Mouse (Mus musculus): Measurements from ENCODE around the gene Zfp235.

DNA sequence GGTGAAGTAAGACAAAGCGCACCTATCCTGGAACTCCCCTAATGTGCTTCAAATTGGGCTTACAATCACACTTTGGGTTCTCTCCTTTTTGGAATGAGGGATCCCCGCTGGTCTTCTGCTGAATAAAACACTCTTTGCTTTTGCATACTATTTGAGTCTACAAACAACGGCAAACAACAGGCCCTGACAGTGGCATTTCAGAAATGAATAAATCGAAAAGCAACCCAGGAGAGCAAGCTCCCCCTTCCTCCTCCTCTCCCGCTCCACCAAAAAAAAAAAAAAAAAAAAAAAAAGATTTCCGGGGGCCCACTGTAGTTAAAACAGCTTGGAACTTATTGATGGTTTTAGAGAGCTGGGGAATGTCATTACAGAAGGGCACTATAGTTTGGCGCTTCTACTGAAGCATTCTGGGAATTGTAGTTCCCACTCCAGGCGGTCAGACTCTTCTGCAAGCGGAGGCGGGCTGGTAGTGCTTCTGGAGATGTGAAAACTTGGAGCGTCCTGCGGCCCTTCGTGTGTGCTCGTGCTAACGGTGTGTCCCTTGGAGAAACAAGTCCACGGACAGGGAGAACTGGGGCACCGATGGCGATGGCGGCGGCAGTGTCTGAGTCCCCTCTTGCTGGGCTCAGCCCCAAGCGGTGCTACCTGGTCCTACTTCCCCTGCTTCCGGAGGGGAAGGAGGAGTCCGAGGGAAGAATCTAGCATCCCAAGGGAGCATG lies 40.8 kb downstream of the Zfp235 start, which contains the start of gene Zfp114:
- TF ChIP-seq TAL1 (IDR thresholded peaks at IDR 0.05; ENCODE audit: low read length) (no peak), GATA1 (IDR thresholded peaks at IDR 0.05; ENCODE audit: low read length) (no peak)

Measured in erythroblast, embryonic 14.5 days (primary cell).